Mouse (Mus musculus): ENCODE measurements around the gene Olfr561. TPM values are rescaled to one million over a fixed set of nuclear protein-coding genes. Genes with fewer than 3 reads are reported as not detected.

The Olfr561 gene
- not detected in 2 replicates for polyA plus RNA-seq (2012; rRNA removed)

GRCm38 (mm10) chr7:102770921-102771320 is at the start of gene Olfr561:
TSS of gene Olfr561 (plus strand) at chr7:102771221.

GRCm38 (mm10) chr7:102727391-102727790 is 43.6 kb upstream of the Olfr561 start, which contains the start of gene Olfr559:
TSS of gene Olfr559 (minus strand) at chr7:102727491.

GRCm38 (mm10) chr7:102759266-102759665 is 11.8 kb upstream of the Olfr561 start, which contains the start of the genes Olfr560 and Olfr78:
TSS of gene Olfr560 (minus strand) at chr7:102759366.
TSS of gene Olfr78 (minus strand) at chr7:102759471.

GRCm38 (mm10) chr7:102803180-102803579 is 32.2 kb downstream of the Olfr561 start, which contains the start of gene Olfr564:
TSS of gene Olfr564 (plus strand) at chr7:102803480.

Other genes with a start within 250 kb of the Olfr561 start
- gene Olfr547, start 236.5 kb upstream of the Olfr561 start, polyA plus RNA-seq (2012; rRNA removed), result not detected in 2 replicates
- not detected in 2 replicates for gene Olfr548-ps1, start 230.3 kb upstream of the Olfr561 start, polyA plus RNA-seq (2012; rRNA removed)
- not detected in 2 replicates for gene Olfr549, start 221.4 kb upstream of the Olfr561 start, polyA plus RNA-seq (2012; rRNA removed)
- 3.1 and 3.4 TPM in 2 replicates for gene Trim21, start 205.7 kb upstream of the Olfr561 start, polyA plus RNA-seq (2012; rRNA removed)
- 0.18 and 0.25 TPM in 2 replicates for gene Olfr550, start 199.8 kb upstream of the Olfr561 start, polyA plus RNA-seq (2012; rRNA removed)
- not detected in 2 replicates for gene Olfr551, start 179.3 kb upstream of the Olfr561 start, polyA plus RNA-seq (2012; rRNA removed)
- gene Olfr552, start 173.5 kb upstream of the Olfr561 start, polyA plus RNA-seq (2012; rRNA removed), result not detected in 2 replicates
- not detected in 2 replicates for gene Olfr553, start 153.0 kb upstream of the Olfr561 start, polyA plus RNA-seq (2012; rRNA removed)
- not detected in 2 replicates for gene Olfr554, start 132.8 kb upstream of the Olfr561 start, polyA plus RNA-seq (2012; rRNA removed)
- gene Olfr555, start 112.4 kb upstream of the Olfr561 start, polyA plus RNA-seq (2012; rRNA removed), result not detected in 2 replicates
- not detected in 2 replicates for gene Olfr556, start 106.3 kb upstream of the Olfr561 start, polyA plus RNA-seq (2012; rRNA removed)
- 14.6 and 19.4 TPM in 2 replicates for gene Trim68, start 83.9 kb upstream of the Olfr561 start, polyA plus RNA-seq (2012; rRNA removed)
- gene Olfr557, start 75.3 kb upstream of the Olfr561 start, polyA plus RNA-seq (2012; rRNA removed), result not detected in 2 replicates
- 3.2 and 3.3 TPM in 2 replicates for gene Olfr558, start 69.0 kb upstream of the Olfr561 start, polyA plus RNA-seq (2012; rRNA removed)
- not detected in 2 replicates for gene Olfr33, start 52.2 kb upstream of the Olfr561 start, polyA plus RNA-seq (2012; rRNA removed)
- not detected in 2 replicates for gene Olfr559, start 43.7 kb upstream of the Olfr561 start, polyA plus RNA-seq (2012; rRNA removed)
- gene Olfr560, start 11.9 kb upstream of the Olfr561 start, polyA plus RNA-seq (2012; rRNA removed), result not detected in 2 replicates
- gene Olfr78, start 11.8 kb upstream of the Olfr561 start, polyA plus RNA-seq (2012; rRNA removed), result 2.1 and 3.6 TPM in 2 replicates
- gene Olfr564, start 32.3 kb downstream of the Olfr561 start, polyA plus RNA-seq (2012; rRNA removed), result not detected in 2 replicates
- gene Olfr566, start 87.5 kb downstream of the Olfr561 start, polyA plus RNA-seq (2012; rRNA removed), result not detected in 2 replicates
- gene Olfr568, start 105.9 kb downstream of the Olfr561 start, polyA plus RNA-seq (2012; rRNA removed), result not detected in 2 replicates
- not detected in 2 replicates for gene Olfr569, start 119.7 kb downstream of the Olfr561 start, polyA plus RNA-seq (2012; rRNA removed)
- not detected in 2 replicates for gene Olfr570, start 123.4 kb downstream of the Olfr561 start, polyA plus RNA-seq (2012; rRNA removed)
- not detected in 2 replicates for gene Olfr571, start 146.3 kb downstream of the Olfr561 start, polyA plus RNA-seq (2012; rRNA removed)
- gene Olfr572, start 153.2 kb downstream of the Olfr561 start, polyA plus RNA-seq (2012; rRNA removed), result not detected in 2 replicates
- gene Olfr573-ps1, start 171.4 kb downstream of the Olfr561 start, polyA plus RNA-seq (2012; rRNA removed), result not detected in 2 replicates
- not detected in 2 replicates for gene Olfr574, start 177.2 kb downstream of the Olfr561 start, polyA plus RNA-seq (2012; rRNA removed)
- gene Olfr575, start 187.6 kb downstream of the Olfr561 start, polyA plus RNA-seq (2012; rRNA removed), result not detected in 2 replicates
- gene Olfr576, start 191.4 kb downstream of the Olfr561 start, polyA plus RNA-seq (2012; rRNA removed), result not detected in 2 replicates
- not detected in 2 replicates for gene Olfr577, start 204.7 kb downstream of the Olfr561 start, polyA plus RNA-seq (2012; rRNA removed)
- not detected in 2 replicates for gene Olfr578, start 218.1 kb downstream of the Olfr561 start, polyA plus RNA-seq (2012; rRNA removed)